Mouse (Mus musculus) embryo, embryonic 9.5 days (tissue): Measurements from ENCODE around the gene Spink4.

Experiments
- DNase-seq: peaks from one replicate; pipeline ENCODE4 v3.0.0-alpha.2; 2017; ENCODE audit errors: extremely low spot score

Spink4 gene

DNA sequence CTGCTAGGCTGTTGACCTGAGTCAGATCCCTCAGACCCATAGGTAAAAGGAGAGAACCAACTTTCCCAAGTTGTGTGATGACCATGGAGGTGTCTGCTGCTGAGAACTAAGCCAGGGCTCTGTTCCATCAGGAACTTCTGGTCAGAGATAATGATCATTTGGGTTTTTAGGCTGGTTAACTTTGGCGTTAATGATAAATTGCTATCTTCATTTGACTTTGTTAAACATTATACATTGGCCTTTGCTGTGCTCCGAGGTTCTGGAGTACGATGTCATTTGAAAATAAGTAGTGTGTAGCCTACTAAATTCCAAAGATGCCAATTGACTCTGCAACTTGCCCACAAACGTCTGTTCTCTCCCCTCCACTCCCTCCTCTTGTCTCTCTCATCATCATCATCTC, 49.3 kb downstream of the Spink4 start:
- DNase-seq = no peak

DNA sequence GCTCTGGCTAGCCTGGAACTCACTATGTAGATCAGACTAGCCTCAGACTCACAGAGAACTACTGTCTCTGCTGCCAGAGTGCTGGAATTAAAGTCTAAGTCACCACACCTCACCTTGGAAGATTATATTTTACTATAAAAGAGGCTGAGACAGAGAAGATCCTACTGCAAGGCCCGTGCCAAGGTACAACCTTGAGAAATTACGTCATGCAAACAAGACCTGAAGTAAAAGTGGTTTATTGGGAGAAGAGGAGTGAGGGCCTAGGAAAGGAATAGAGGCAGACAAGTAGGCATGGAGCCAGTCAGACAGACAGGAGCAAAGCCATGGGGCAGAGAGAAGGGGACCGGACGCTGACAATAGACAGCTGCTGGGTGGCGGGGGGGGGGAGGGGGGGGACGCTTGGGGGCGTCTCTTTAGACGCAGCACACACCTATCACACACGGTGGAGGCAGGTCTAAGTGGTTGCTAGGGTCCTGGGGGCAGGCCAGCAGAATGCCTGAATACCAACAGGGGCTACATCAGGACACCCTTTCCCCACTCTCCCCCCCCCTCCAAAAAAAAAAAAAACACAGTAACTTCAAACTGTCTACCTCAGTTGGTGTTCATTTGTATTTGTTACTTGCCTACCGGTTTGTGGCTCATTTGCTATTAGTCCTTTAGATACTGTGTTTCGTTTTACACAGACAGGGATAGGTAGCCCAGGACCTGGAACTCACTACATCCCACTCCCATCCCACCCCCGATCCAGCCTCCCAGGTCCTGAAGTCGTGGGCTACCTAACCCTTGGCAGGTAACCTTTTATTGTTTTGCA, 50.1 kb downstream of the Spink4 start:
- DNase-seq = no peak

DNA sequence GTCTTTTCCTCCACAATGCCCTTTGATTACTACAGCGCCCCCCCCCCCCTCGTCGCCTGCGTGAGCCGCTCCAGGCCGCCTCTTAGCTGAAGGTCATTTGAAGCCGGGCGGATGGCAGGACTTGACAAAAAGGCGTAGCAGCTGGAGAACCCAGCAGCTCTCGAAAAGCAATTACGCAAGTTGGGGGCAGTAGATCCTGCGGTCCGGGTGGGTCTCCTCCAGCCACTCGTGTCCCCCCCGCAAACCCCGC, 50.7 kb downstream of the Spink4 start:
- DNase-seq = no peak

DNA sequence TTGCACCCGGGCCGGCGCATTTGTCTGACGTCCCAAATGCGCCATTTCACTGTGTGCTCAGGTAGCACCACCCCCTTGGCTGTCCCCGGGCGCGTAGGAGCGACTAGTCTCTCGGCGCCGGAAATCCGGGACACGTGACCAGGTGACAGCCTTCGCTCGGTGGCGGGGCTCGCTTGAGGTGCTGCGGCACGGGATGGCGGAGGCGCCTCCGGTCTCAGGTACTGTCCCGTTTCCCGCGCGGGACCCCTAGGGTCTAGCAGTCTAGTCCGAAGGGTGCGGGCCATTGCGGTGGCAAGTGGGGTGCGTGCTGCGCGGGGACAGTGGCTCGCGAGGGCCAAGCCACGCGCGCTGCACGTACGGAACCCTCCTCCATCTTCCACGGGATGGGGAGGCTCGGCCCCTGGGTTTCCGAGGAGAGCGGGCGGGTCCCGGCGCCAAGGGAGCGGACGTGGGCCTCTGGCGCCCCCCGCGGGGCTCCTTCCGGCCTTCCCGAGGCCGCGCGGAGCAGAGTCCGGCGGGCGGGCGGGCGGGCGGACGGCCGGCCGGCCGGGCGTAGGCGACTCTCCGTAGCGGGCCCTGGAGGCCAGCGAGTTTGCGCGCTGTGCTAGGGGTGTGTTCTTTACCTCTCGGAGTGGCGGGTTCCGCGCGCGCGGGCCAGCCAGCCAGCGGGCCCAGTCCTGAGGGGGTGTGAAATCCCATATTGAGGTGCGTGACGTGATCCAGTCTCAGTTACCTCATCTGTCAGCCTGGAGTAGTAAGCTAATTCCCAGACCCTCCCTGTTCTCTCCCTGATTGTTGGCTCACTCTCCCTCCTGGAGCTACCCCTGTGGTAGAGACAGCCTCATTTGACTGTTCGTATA, 51.2 kb downstream of the Spink4 start, which contains the start of gene Nfx1:
Nfx1 (plus strand) TSS at position 65 of the 860 bp plus-strand sequence.
- peak; percentile 92 for DNase-seq

DNA sequence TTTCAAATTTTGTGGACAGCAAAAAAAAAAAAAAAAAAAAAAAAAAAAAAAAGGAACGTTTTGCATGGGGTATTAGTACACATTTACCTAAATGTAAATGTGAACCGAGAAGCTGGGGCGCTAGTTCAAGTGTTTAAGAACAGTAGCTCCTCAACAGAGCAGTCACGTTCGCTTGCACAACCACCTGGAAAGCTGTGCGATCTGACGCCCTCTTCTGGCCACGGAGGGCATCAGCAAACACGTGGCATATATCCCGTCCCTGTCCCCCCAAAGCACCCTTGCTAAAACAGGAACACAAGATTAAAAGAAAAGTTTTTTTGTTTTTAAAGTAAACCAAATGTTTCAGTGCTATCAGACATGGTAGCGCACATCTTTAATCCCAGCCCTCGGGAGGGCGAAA, 51.9 kb downstream of the Spink4 start:
- peak; percentile 53 for DNase-seq

DNA sequence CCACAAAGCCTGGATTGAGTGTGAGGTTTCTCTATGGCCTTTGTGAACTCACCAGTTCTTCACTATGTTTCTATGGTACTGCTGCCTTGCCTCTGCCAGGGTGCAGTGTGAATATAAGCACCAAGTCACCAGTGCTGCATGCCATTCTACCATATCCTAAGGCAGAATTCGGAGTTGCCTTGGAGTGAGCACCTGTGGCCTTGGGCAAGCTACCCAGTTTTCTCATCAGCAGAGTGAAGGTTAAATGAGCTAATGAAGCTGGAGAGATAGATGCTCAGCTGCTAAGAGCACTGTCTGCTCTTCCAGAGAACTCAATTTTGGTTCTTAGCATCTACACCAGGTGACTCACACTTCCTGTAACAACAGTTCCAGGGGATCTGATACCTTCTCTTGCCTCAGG, 54.2 kb downstream of the Spink4 start:
- DNase-seq = no peak

DNA sequence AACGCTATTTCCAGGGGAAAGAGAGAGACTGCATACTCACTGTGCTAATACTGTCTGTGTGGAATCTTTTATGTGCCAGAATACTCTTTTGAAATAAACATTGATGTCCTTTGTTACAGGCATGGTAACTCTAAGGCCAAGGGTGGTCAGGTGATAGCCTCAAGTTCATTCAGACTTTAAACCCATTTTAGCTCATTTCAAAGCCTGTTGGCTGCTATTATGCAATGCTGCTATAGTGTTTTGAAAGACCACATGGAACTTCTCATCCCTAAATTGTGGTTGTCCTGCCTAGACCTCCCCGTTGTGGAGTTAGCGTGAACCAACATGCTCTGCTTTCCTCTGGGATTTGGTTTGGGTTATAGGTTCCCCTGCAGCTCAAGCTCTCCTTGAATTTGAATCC, 55.8 kb downstream of the Spink4 start:
- no peak for DNase-seq

DNA sequence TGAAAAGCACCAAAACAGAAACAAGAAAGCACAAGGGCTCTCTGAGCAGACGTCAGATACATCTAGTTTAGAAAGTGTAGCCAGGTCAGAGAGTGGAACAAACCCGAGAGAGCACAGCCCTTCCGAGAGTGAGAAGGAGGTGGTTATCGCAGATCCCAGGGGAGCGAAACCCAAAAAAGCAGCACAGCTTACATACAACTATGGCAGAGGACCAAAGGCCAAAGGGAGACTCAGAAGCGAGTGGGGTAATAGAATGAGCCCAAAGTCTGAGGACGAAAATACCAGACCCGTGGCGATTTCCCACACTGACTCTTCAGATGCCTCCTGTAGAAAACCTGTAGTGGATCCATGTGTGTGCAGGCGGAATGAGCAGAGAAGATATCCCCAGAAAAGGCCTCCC, 56.8 kb downstream of the Spink4 start:
- DNase-seq = no peak

DNA sequence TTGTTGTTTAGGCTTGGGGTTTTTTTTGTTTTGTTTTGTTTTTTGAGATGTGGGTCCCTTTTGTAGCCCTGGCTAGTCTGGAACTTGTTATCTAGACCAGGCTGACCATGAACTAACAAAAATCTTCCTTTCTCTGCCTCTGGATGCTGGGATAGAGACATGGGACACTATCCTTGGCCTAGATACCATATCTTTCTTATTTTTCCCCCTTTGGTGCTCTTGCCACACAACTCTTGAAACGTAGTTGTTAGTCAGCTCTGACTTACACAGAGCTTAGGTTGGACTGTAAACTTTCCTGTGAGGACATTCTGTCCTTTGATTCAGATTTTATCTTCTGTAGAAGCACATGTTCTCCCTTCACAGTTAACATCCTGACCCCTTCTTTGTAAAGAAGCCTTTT, 59.6 kb downstream of the Spink4 start:
- no peak for DNase-seq
